Mouse (Mus musculus) gastrocnemius, adult 2 months (tissue): ENCODE data around the gene Qpctl. TPM values are rescaled to one million over a fixed set of nuclear protein-coding genes. Genes with fewer than 3 reads are reported as not detected.

Source experiments
- DNase-seq: peaks from one replicate; pipeline ENCODE4 v3.0.0; 2022
- H3K27ac ChIP-seq: fragments of 200-600 bp; 2 replicates; pipeline ENCODE4 v1.8.1; 2022; ENCODE audit warnings: mild to moderate bottlenecking
- H3K4me3 ChIP-seq: fragments of 200-600 bp; 2 replicates; pipeline ENCODE4 v1.8.1; 2022; ENCODE audit warnings: mild to moderate bottlenecking, moderate library complexity
- CTCF ChIP-seq: fragments of 200-600 bp; IDR thresholded peaks from 2 replicates; pipeline ENCODE4 v1.8.1; 2022; ENCODE audit warnings: antibody characterized with exemption, mild to moderate bottlenecking, moderate library complexity
- intact Hi-C: fragments of 180-260 bp; cut with DNase I; formaldehyde crosslinking; loops from one replicate; pipeline ENCODE4 v1.15.1; 2025
- microRNA-seq: library from miRNA; unstranded; fragments of <30 nt; microRNA quantifications from one replicate; pipeline ENCODE4 v1.2.0, GENCODE M21; 2021
- total RNA-seq, 2 experiments: library from RNA; stranded (reverse); gene quantifications; 2 replicates each; pipeline ENCODE4 v1.2.3; 2021

Qpctl gene
- total RNA-seq, 2 experiments from 2014 or later = 2.0 TPM

- Histone ChIP-seq H3K27ac (no peak overlapping the region), H3K4me3 (no peak overlapping the region)
- intact Hi-C loops = loop anchor here (5.0 kb wide), 1 partner anchor 85 kb away; no protein-coding TSS in a partner anchor
- TF ChIP-seq CTCF = no peak
- peak; percentile 24 for DNase-seq
Measured at GRCm38 (mm10) chr7:19091913-19092312, 57.2 kb downstream of the Qpctl start.

Small RNA genes within 50 kb of the gene (microRNA-seq; reads per million reads assigned to microRNA genes)
- 61.4 reads per million, percentile 36 among the genes with 10 or more reads in this experiment for gene Mir330

Other genes starting within 250 kb of the Qpctl start
- gene Ccdc61, start 238.9 kb downstream of the Qpctl start, total RNA-seq = 1 to 10 TPM; 4.1 to 5.6 TPM
- 1 to 10 TPM; 1.6 to 2.1 TPM for gene Nova2, start 223.4 kb downstream of the Qpctl start, total RNA-seq
- not detected for gene Nanos2, start 161.9 kb downstream of the Qpctl start, total RNA-seq
- 1 to 10 TPM; 6.3 to 6.7 TPM for gene Mypop, start 158.0 kb downstream of the Qpctl start, total RNA-seq
- gene Irf2bp1, start 145.2 kb downstream of the Qpctl start, total RNA-seq = 10 to 100 TPM; 18.2 to 20.5 TPM
- gene Foxa3, start 125.8 kb downstream of the Qpctl start, total RNA-seq = not detected
- gene Sympk, start 124.9 kb downstream of the Qpctl start, total RNA-seq = 10 to 100 TPM; 70.9 to 81.5 TPM
- gene Rsph6a, start 94.6 kb downstream of the Qpctl start, total RNA-seq = not detected
- gene Dmwd, start 73.1 kb downstream of the Qpctl start, total RNA-seq = 10 to 100 TPM; 31.9 to 32.1 TPM
- gene Dmpk, start 65.4 kb downstream of the Qpctl start, total RNA-seq = 100 to 1,000 TPM; 265 to 336 TPM
- gene Six5, start 54.7 kb downstream of the Qpctl start, total RNA-seq = 1 to 10 TPM in 1 of 2 experiments, under 1 TPM in 1; 0.89 to 2.3 TPM
- gene Gm4969, start 30.9 kb downstream of the Qpctl start, total RNA-seq = not detected
- 1 to 10 TPM; 2.3 to 3.0 TPM for gene Fbxo46, start 29.4 kb downstream of the Qpctl start, total RNA-seq
- 10 to 100 TPM; 49.7 to 58.0 TPM for gene Snrpd2, start 431 bp upstream of the Qpctl start, total RNA-seq
- not detected for gene Gipr, start 16.8 kb upstream of the Qpctl start, total RNA-seq
- 10 to 100 TPM in 1 of 2 experiments, 1 to 10 TPM in 1; 9.5 to 10.5 TPM for gene Eml2, start 27.1 kb upstream of the Qpctl start, total RNA-seq
- gene Gpr4, start 63.2 kb upstream of the Qpctl start, total RNA-seq = 1 to 10 TPM; 1.9 to 2.9 TPM
- gene Opa3, start 79.0 kb upstream of the Qpctl start, total RNA-seq = 10 to 100 TPM; 41.9 to 52.4 TPM
- 10 to 100 TPM; 13.6 to 17.3 TPM for gene Vasp, start 122.5 kb upstream of the Qpctl start, total RNA-seq
- gene Ppm1n, start 130.8 kb upstream of the Qpctl start, total RNA-seq = under 1 TPM in 1 of 2 experiments, not detected in 1; 0.74 TPM
- 1,000 to 10,000 TPM in 1 of 2 experiments, 100 to 1,000 TPM in 1; 987 to 1,150 TPM for gene Rtn2, start 133.3 kb upstream of the Qpctl start, total RNA-seq
- gene Fosb, start 160.8 kb upstream of the Qpctl start, total RNA-seq = under 1 TPM; 0.22 to 0.59 TPM
- 10 to 100 TPM; 28.1 to 30.4 TPM for gene Ercc1, start 195.5 kb upstream of the Qpctl start, total RNA-seq
- 10 to 100 TPM; 11.4 to 11.5 TPM for gene Cd3eap, start 210.2 kb upstream of the Qpctl start, total RNA-seq
- 1 to 10 TPM; 2.1 to 4.9 TPM for gene Ppp1r13l, start 210.5 kb upstream of the Qpctl start, total RNA-seq
- 10 to 100 TPM in 1 of 2 experiments, 1 to 10 TPM in 1; 8.5 to 10.7 TPM for gene Ercc2, start 232.7 kb upstream of the Qpctl start, total RNA-seq